Mouse (Mus musculus) activated CD4-positive, CD25-positive, alpha-beta regulatory T cell, adult 4 months (primary cell): ENCODE results near the gene Fbxo11. TPM values are rescaled to one million over a fixed set of nuclear protein-coding genes. Genes with fewer than 3 reads are reported as not detected.
A peak's percentile ranks its signal among the peaks of the same experiment; 100 is the strongest.
"Not testable (repeated sequence)": the region's sequence is repeated elsewhere in the genome, so short reads cannot be mapped to it uniquely, and the experiment has no call there.

Experiments used
- ATAC-seq: one replicate; pipeline ENCODE4 v1.8.0; 2017
- polyA plus RNA-seq, 2 experiments: library from polyadenylated mRNA; unstranded; fragments of 100-300 nt; shearing (Covaris generic); gene quantifications; one replicate each; pipeline ENCODE4 v1.2.1; 2017

The Fbxo11 gene
- polyA plus RNA-seq, 2 experiments from 2014 or later = 15.5 to 24.3 TPM

- ATAC-seq = not testable (repeated sequence)
These were observed 105.2 kb downstream of the Fbxo11 start for GRCm38 (mm10) chr17:87959931-87960330.

DNA sequence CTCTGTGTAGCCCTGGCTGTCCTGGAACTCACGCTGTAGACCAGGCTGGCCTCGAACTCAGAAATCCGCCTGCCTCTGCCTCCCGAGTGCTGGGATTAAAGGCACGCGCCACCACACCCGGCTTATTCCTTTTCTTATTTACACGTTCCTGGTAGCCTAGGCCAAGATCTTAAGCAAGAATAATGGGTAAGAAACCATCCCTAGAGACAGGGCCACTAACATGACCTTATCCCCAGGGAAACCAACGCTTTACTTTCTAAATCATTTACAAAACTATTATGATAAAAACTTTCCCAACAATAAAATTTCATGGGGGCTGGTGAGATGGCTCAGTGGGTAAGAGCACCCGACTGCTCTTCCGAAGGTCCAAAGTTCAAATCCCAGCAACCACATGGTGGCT lies 105.7 kb downstream of the Fbxo11 start:
- not testable (repeated sequence) for ATAC-seq

- no peak for ATAC-seq
These were observed 106.8 kb downstream of the Fbxo11 start for GRCm38 (mm10) chr17:87958283-87958682.

- no peak for ATAC-seq
These were observed 107.8 kb downstream of the Fbxo11 start for GRCm38 (mm10) chr17:87957096-87957840.

DNA sequence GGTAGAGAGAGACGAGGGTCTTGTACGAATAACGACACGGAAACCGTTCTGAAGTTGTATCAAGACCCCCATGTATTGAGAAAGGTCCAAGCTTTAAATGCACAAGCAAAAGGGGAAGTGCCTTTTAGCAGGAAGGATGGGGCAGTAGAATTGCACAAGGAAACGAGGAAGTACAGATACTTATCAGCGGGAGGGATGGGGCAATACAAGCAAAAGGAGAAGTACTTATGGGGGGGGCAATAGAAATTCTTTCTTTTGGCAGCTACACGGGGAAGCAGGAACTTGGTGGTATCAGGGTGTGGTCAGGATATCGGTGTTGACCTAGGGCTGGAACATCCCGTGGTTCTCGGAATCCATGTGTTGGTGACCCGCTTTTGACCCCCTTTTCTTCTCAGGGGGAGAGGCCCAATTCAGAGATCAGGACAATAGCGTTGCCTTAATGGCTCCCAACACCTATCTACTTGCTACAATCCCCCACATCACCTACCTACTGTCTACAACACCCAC lies 110.4 kb downstream of the Fbxo11 start:
- not testable (repeated sequence) for ATAC-seq

- peak; percentile 85 for ATAC-seq
These were observed 116.0 kb downstream of the Fbxo11 start for GRCm38 (mm10) chr17:87948965-87949584.

Other genes starting within 250 kb of the Fbxo11 start
- gene Rpl36-ps4, start 144.3 kb downstream of the Fbxo11 start, polyA plus RNA-seq = not detected
- 10 to 100 TPM; 14.2 to 14.9 TPM for gene Msh6, start 90.2 kb downstream of the Fbxo11 start, polyA plus RNA-seq